Mouse (Mus musculus) adrenal gland, postnatal 0 days (tissue): ENCODE results near the gene Hnrnph1. TPM values are rescaled to one million over a fixed set of nuclear protein-coding genes. Genes with fewer than 3 reads are reported as not detected.

Experiments used
- microRNA-seq: library from miRNA; unstranded; fragments of <30 nt; microRNA quantifications from one replicate; pipeline ENCODE4, GENCODE M21; 2016; ENCODE audit warnings: borderline replicate concordance; ENCODE audit not compliant: insufficient number of aligned reads
- polyA plus RNA-seq: library from polyadenylated mRNA; unstranded; fragments of >200 nt; fragmentation: Nextera tagmentation; extraction: Ambion mirVana; gene quantifications from 2 replicates; pipeline ENCODE4 v1.2.1, GENCODE M21; 2015

The Hnrnph1 gene
- polyA plus RNA-seq, result 145 and 154 TPM in 2 replicates

DNA sequence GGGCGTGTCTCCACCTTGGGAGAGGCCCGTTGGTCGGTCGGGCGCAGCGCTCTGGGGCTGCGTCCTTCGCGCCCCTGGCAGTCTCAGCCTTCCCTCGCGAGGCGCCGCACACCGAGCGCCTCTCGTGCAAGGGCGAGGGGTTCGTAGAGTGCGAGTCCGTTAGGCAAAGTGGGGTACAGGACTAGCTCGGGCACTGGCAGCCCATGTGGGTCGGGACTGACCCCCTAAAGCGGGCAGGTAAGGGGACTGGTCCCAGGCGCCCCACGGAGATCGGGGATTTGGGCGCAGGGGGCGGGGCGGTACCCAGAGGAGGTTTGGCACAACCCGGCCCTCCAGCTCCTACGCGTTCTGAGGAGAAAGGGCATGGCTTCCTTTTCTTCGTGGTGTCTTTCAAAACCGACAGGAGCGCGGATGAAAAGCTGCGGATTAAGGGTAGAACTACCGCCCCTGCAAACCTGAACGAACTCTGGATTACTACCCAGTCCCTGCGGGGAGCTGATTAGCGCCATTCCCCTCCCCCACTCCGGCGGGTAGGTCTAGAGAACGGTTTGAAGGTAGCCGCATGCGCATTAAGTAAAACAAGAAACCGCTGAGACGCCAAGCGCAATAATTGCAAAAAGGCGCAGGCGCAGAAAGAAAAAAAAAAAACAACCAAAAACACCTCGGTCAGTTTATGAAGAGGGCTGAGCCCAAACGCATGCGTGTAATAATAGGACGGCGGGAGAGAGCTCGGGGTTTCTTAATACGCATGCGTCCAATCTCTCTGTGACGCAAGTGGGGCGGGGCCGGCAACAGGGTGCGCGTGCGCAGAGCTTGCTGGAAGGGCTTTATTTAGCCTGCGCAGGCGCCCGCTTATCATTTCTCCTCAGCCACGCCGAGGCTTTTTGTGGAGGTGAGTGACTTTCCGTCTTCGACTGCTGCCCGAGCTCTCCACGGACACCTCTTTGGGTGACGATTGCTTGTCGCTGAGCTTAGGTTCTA is at the start of gene Hnrnph1:
Gene Hnrnph1 (plus strand): TSS at position 80 of the 981 bp plus-strand sequence.

DNA sequence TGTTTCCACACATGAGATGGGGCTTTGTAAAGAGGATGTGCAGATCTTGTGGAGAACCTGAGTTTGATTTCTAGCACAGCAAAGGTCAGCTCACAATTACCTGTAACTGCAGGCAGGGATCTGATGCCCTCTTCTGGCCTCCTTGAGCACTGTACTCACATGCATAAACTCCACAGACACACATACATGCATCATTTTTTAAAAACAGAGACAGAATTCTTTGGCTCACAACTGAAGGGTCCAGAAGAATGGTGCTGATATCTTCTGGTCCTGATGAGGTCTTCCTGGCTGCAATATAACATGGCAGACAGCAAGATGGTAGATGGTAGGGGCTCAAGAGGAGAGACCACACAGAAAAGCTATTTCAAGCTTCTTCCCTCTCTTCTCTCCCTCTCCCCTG is 22.6 kb upstream of the Hnrnph1 start, which contains the start of gene Cby3:
Gene Cby3 (plus strand): TSS at position 301 of the 400 bp plus-strand sequence.

DNA sequence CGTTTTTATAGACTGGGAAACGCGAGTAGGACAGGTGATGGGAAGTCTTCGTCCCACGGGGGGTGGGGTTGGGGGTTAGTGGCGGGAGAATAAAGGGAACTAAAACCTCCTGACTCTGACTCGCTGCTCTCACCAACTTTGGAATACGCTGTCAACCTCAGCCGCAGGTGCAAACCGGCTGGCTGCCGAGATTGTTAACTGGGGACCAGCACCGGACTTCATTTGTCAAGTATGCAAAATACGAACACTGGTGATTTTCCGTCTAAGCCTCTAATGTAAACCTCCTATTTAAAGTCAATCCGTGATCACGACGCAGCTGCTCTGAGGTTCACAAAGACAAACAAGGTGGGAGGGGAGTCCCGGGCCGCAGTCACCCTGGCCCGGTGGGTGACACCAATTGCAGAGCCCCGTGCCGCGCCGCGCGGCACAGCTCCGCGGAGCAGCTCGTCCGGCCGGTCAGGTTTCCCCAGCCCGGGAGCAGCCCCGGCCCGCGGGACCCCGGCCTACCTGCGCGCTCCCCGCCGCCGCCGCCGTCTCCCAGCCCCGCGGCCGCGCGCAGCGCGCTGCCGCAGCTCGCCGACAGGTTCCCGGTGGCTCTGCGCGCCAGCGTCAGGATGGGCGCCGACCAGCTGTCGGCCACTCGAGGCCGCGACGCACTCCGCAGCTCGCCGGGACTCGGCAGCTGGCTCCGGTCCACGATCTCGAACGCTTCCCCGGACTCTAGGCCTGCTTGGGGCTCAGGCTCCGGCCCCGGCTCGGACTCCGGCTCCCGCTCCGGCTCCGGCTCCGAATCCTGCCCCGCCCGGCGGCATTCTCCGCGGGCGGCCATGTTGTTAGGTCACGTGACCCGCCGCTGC is 53.7 kb downstream of the Hnrnph1 start, which contains the start of gene Rufy1:
Gene Rufy1 (minus strand): TSS at position 849 of the 857 bp plus-strand sequence.

Small RNAs within 50 kb of the gene (microRNA-seq; reads per million reads assigned to microRNA genes)
- not detected for gene Mir804

Other genes with a start within 250 kb of the Hnrnph1 start
- 33.1 and 63.4 TPM in 2 replicates for gene Tbc1d9b, start 245.6 kb upstream of the Hnrnph1 start, polyA plus RNA-seq
- gene Mrnip, start 202.5 kb upstream of the Hnrnph1 start, polyA plus RNA-seq, result 21.9 and 25.8 TPM in 2 replicates
- gene Sqstm1, start 166.2 kb upstream of the Hnrnph1 start, polyA plus RNA-seq, result 510 and 898 TPM in 2 replicates
- 69.7 and 122 TPM in 2 replicates for gene Mgat4b, start 166.1 kb upstream of the Hnrnph1 start, polyA plus RNA-seq
- gene Ltc4s, start 138.4 kb upstream of the Hnrnph1 start, polyA plus RNA-seq, result 7.9 and 8.3 TPM in 2 replicates
- 3.6 and 4.0 TPM in 2 replicates for gene Maml1, start 84.7 kb upstream of the Hnrnph1 start, polyA plus RNA-seq
- 162 and 236 TPM in 2 replicates for gene Canx, start 51.3 kb upstream of the Hnrnph1 start, polyA plus RNA-seq
- 0.33 and 0.68 TPM in 2 replicates for gene Cby3, start 22.5 kb upstream of the Hnrnph1 start, polyA plus RNA-seq
- gene Rufy1, start 54.1 kb downstream of the Hnrnph1 start, polyA plus RNA-seq, result 27.4 and 37.5 TPM in 2 replicates
- gene Adamts2, start 225.1 kb downstream of the Hnrnph1 start, polyA plus RNA-seq, result 11.1 and 16.0 TPM in 2 replicates